Mouse (Mus musculus) erythroblast, embryonic 14.5 days (primary cell): ENCODE measurements around the gene Sun1. TPM values are rescaled to one million over a fixed set of nuclear protein-coding genes. Genes with fewer than 3 reads are reported as not detected.

Source experiments
- H3K27me3 ChIP-seq: 2 replicates; pipeline ENCODE4 v1.6.1; 2012; ENCODE audit warnings: inconsistent platforms; ENCODE audit not compliant: control insufficient read depth
- H3K36me3 ChIP-seq: 2 replicates; pipeline ENCODE4 v1.6.1; 2012; ENCODE audit warnings: mild to moderate bottlenecking, inconsistent platforms; ENCODE audit not compliant: control insufficient read depth
- H3K4me1 ChIP-seq: 2 replicates; pipeline ENCODE4 v1.6.1; 2012; ENCODE audit warnings: inconsistent platforms; ENCODE audit not compliant: control insufficient read depth
- H3K4me3 ChIP-seq: replicated peaks from 2 replicates; pipeline ENCODE3; 2012; ENCODE audit warnings: moderate library complexity, mild to moderate bottlenecking, inconsistent platforms
- H3K9me3 ChIP-seq: 2 replicates; pipeline ENCODE4 v1.6.1; 2012; ENCODE audit warnings: low read length, inconsistent platforms, mixed read lengths; ENCODE audit not compliant: control insufficient read depth
- GATA1 ChIP-seq: IDR thresholded peaks from 2 replicates; pipeline ENCODE4 v1.6.1; 2012; ENCODE audit warnings: low read length, inconsistent platforms, mixed read lengths
- TAL1 ChIP-seq: IDR thresholded peaks from 3 replicates; pipeline ENCODE4 v1.6.1; 2012; ENCODE audit warnings: low read length, inconsistent platforms, mixed read lengths
- polyA plus RNA-seq: library from polyadenylated mRNA; stranded (reverse); fragments of >175 nt; gene quantifications from 2 replicates; pipeline ENCODE4 v1.2.3, GENCODE M21; 2012

Gene Sun1
- polyA plus RNA-seq, 1 experiment = 0.91 TPM

DNA sequence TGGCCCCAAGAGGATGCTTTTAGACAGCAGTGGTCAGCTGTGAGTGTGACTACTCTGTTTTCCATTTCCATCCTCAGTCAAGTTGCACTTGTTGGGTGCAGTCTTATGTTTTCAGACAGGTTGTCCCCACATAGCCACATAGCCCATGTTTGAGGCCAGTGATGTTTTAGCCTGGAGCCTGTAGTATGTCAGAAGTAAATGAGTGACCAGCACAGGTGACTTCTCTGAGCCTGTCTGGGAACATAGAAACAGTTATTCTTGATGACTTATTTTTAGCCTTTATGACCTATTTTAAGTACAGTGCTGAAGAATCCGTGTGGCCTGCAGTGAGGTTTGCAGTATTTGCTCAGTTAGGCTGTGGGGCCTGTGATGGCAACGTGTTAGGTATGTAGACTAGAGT, 15.7 kb downstream of the Sun1 start:
- Histone ChIP-seq H3K4me1 (peaks cover 25% of the 10 kb centered on the region), H3K36me3 (peaks cover 74% of the 10 kb centered on the region), H3K27me3 (no peaks in the 10 kb centered on the region), H3K9me3 (no peaks in the 10 kb centered on the region), H3K4me3 (no peak overlapping the region)
- TF ChIP-seq GATA1 (no peak), TAL1 (no peak)

GRCm38 (mm10) chr5:139216774-139217173, 16.3 kb downstream of the Sun1 start:
- TF ChIP-seq GATA1 = no peak
- no peak for TF ChIP-seq TAL1
- Histone ChIP-seq H3K27me3 (no peaks in the 10 kb centered on the region), H3K4me3 (no peak overlapping the region), H3K36me3 (peaks cover 77% of the 10 kb centered on the region), H3K9me3 (no peaks in the 10 kb centered on the region), H3K4me1 (peaks cover 25% of the 10 kb centered on the region)

DNA sequence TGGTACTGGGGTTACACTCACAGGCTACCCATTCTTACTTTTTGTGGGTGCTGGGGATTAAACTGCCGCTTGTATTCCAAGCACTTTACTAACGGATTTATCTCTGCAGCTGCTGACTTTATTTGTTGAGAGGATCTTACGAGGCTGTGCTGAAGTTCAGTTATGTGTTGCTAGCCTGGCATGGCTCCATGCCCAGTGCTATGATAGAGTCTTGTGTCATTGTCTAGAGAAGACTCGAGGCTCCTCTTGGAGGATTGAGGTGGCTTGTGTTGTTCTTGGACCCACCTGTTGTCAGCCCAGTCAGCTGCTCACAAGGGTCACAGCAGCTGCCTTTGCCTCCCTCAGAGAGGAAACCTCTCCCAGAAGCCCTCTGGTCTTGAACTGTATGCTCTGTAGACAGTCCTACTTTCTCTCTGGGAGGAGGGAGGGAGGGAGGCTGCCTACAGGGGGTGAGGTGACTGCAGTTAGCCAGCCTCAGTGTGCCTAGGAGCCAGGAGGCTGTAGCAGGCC, 19.6 kb downstream of the Sun1 start:
- no peak overlapping the region for H3K4me3 ChIP-seq
- H3K36me3 ChIP-seq = peaks cover 78% of the 10 kb centered on the region
- H3K9me3 ChIP-seq = no peaks in the 10 kb centered on the region
- H3K4me1 ChIP-seq = peaks cover 16% of the 10 kb centered on the region
- H3K27me3 ChIP-seq = no peaks in the 10 kb centered on the region
- TF ChIP-seq GATA1 (no peak), TAL1 (no peak)

- Histone ChIP-seq H3K27me3 (no peaks in the 10 kb centered on the region), H3K4me1 (peaks cover 13% of the 10 kb centered on the region), H3K36me3 (peaks cover 78% of the 10 kb centered on the region), H3K4me3 (no peak overlapping the region), H3K9me3 (no peaks in the 10 kb centered on the region)
- TF ChIP-seq TAL1 (no peak), GATA1 (no peak)
These were observed 20.2 kb downstream of the Sun1 start for GRCm38 (mm10) chr5:139220610-139221009.

DNA sequence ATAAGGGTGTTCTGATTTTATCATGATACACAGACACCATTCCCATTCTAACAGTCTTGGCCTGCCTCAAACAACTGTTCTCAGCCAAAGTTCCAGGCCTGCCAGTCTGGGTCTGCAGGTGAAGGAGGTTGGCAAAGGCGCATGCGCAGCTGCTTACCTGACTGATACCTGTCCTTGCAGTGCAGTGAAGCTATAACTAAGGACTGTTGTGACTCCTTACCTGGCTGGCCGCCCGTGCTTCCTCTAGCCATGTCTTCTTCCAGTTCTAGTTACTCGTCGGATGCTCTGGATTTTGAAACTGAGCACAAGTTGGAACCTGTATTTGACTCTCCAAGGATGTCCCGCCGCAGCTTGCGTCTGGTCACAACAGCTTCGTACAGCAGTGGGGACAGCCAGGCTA, 22.9 kb downstream of the Sun1 start:
- no peaks in the 10 kb centered on the region for H3K27me3 ChIP-seq
- no peak for TF ChIP-seq TAL1
- no peak for TF ChIP-seq GATA1
- peaks cover 88% of the 10 kb centered on the region for H3K36me3 ChIP-seq

DNA sequence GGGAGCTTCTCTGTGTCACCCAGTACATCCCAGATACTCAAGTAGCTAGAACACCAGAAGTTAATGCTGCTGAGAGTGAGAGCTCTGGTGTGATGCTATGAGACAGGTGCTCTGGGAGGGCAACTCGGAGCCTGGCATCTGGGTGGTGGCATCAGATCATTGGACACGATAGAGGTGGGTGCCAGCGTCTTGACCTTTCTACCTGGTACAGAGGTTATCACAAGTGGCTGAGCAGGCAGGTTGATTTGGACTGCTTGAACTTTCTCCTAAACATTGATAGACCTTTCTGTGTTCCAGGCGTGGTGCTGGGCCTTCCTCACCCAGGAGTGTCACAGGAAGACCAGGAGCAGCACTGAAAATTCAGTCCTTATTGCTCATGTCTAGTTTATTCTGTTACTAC, 26.8 kb downstream of the Sun1 start:
- TF ChIP-seq GATA1 (no peak), TAL1 (no peak)
- H3K36me3 ChIP-seq = peaks cover 100% of the 10 kb centered on the region
- no peaks in the 10 kb centered on the region for H3K27me3 ChIP-seq
- no peak overlapping the region for H3K4me3 ChIP-seq
- H3K9me3 ChIP-seq = no peaks in the 10 kb centered on the region
- peaks cover 15% of the 10 kb centered on the region for H3K4me1 ChIP-seq

More for the DNA sequence above, 22.9 kb downstream of the Sun1 start:
- no peaks in the 10 kb centered on the region for H3K9me3 ChIP-seq
- H3K4me1 ChIP-seq = peaks cover 5% of the 10 kb centered on the region
- no peak overlapping the region for H3K4me3 ChIP-seq

DNA sequence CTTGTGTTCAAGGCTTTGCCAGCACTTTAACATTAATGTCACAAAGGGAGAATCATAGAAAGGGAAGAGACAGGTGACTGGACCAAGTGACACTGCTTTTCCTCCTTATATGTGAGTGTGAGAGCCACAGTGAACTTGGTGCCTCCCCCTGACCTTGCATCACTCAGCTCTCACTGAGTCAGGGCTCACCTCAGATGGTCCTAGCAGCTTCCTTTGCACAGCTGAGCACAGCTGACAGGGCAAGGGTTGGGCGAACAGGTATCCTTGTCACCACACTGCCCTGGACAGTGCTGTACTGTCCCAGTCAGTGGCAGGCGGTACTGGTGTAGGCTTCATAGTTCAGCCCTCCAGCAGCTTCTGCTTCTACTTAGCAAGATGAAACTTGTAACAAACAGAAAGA, 27.2 kb downstream of the Sun1 start:
- H3K4me3 ChIP-seq = no peak overlapping the region
- TF ChIP-seq GATA1 (no peak), TAL1 (no peak)
- H3K36me3 ChIP-seq = peaks cover 100% of the 10 kb centered on the region
- no peaks in the 10 kb centered on the region for H3K9me3 ChIP-seq
- peaks cover 16% of the 10 kb centered on the region for H3K4me1 ChIP-seq
- H3K27me3 ChIP-seq = no peaks in the 10 kb centered on the region

DNA sequence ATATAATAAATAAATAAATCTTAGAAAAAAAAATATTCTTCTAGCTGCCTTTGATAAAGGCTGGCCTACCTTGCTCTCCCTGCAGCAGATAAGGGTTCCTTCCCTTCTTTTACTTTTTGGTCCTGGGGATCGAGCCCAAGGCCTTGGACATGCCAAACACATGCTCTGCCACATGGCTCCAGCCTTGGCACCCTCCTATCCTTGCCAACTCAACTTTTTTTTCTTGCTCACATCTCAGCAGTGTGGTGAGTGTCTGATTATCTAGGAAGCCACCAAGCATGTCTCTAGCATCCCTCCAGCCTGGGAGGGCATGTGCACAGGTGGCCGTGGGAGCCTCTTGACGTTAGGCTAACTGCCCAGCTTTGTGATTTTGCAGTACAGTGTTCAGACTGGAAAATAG, 27.9 kb downstream of the Sun1 start:
- Histone ChIP-seq H3K4me1 (peaks cover 16% of the 10 kb centered on the region), H3K36me3 (peaks cover 100% of the 10 kb centered on the region), H3K27me3 (no peaks in the 10 kb centered on the region), H3K9me3 (no peaks in the 10 kb centered on the region), H3K4me3 (no peak overlapping the region)
- TF ChIP-seq GATA1 (no peak), TAL1 (no peak)

DNA sequence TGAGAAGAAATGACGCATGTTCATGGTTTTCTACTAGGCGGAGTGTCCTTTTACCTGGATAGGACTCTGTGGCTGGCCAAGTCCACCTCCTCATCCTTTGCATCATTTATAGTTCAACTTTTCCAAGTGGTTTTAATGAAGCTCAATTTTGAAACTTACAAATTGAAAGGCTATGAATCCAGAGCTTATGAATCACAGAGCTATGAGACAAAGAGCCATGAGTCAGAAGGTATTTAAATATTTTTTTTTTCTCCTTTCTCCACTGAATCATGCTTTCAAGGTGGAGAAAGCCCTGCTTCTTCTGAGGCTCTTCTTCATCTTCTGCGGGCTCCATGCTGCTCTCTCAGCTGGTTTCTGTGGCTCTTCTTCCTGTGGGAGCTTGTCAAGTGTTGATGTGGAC, 29.3 kb downstream of the Sun1 start:
- Histone ChIP-seq H3K4me3 (no peak overlapping the region), H3K9me3 (no peaks in the 10 kb centered on the region), H3K4me1 (peaks cover 16% of the 10 kb centered on the region), H3K36me3 (peaks cover 100% of the 10 kb centered on the region), H3K27me3 (no peaks in the 10 kb centered on the region)
- no peak for TF ChIP-seq TAL1
- TF ChIP-seq GATA1 = no peak

- H3K36me3 ChIP-seq = peaks cover 100% of the 10 kb centered on the region
- no peaks in the 10 kb centered on the region for H3K9me3 ChIP-seq
- TF ChIP-seq GATA1 = no peak
- no peaks in the 10 kb centered on the region for H3K27me3 ChIP-seq
- H3K4me1 ChIP-seq = peaks cover 16% of the 10 kb centered on the region
- no peak overlapping the region for H3K4me3 ChIP-seq
These were observed 31.6 kb downstream of the Sun1 start for GRCm38 (mm10) chr5:139232083-139232482.
